Mouse (Mus musculus) G1E (cell line): ENCODE measurements at regions not wholly inside any gene's neighbourhood (a gene's known extent, or its start where the extent isn't known, plus 50 kb on each side); places are given as distances from the start of the nearest gene placed in this dataset.

Source experiments
- CTCF ChIP-seq: IDR thresholded peaks from 2 replicates; pipeline ENCODE4 v1.5.1; 2012; ENCODE audit warnings: low read depth, low read length, inconsistent platforms, mixed read lengths
- GATA1 ChIP-seq: IDR thresholded peaks from 2 replicates; pipeline ENCODE4 v1.6.1; 2012; ENCODE audit warnings: borderline replicate concordance, low read length, inconsistent platforms, mixed read lengths
- GATA2 ChIP-seq: IDR thresholded peaks from 2 replicates; pipeline ENCODE4 v1.6.1; 2012; ENCODE audit warnings: low read depth, low read length, inconsistent platforms, borderline replicate concordance
- POLR2AphosphoS5 ChIP-seq: IDR thresholded peaks from 2 replicates; pipeline ENCODE4 v1.6.1; 2012; ENCODE audit warnings: low read depth, low read length, inconsistent platforms; ENCODE audit not compliant: insufficient replicate concordance
- TAL1 ChIP-seq: conservative IDR thresholded peaks from 2 replicates; pipeline ENCODE4 v1.6.1; 2012; ENCODE audit warnings: low read depth, low read length, inconsistent platforms, mixed read lengths

DNA sequence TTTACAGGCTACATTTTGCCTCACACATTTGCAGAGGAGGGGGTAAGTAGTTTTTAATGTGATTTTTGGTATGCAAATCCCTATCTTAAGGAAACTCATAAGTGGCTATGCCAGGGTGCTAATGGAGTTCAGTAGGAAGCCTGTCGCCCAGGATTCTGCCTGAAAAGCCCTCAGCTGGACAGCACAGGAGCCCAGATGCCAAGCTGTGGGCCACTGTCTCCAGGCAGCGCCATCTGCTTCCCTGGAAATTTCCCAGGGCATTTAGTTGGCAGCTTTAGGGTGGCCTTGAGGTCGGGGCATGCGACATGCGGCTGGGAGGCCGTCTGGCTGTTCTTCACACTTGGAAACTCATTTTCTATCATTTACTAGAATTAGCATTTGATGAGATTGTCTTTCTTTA lies 127.3 kb upstream of the Prr30 start:
- no peak for TF ChIP-seq CTCF
- no peak for TF ChIP-seq GATA1
- TF ChIP-seq GATA2: no peak
- no peak for TF ChIP-seq POLR2AphosphoS5
- no peak for TF ChIP-seq TAL1
